Mouse (Mus musculus): ENCODE measurements at regions not wholly inside any gene's neighbourhood (a gene's known extent, or its start where the extent isn't known, plus 50 kb on each side); places are given as distances from the start of the nearest gene placed in this dataset.

GRCm38 (mm10) chr1:137865030-137865429 lies 310.5 kb downstream of the Ptprc start:
- Histone ChIP-seq H3K27me3 (ENCODE audit: control insufficient read depth, insufficient read depth, low read depth, low read length) (no peaks in the 10 kb centered on the region), H3K4me2 (ENCODE audit: low read length) (no peak overlapping the region), H3K4me1 (ENCODE audit: control insufficient read depth, insufficient read depth, low read length) (no peaks in the 10 kb centered on the region), H3K9me3 (replicated peaks; ENCODE audit: control insufficient read depth, low read length, poor library complexity, severe bottlenecking) (no peaks in the 10 kb centered on the region), H3K36me3 (ENCODE audit: control insufficient read depth, insufficient read depth, low read length) (no peaks in the 10 kb centered on the region), H3K27ac (ENCODE audit: low read length) (no peak overlapping the region), H3K9ac (ENCODE audit: low read depth, low read length) (no peak overlapping the region), H3K4me3 (ENCODE audit: low read depth, low read length) (no peak overlapping the region)
- 68% methylated on average over 1 of the region's 1 CpGs for WGBS
- ATAC-seq = no peak

DNA sequence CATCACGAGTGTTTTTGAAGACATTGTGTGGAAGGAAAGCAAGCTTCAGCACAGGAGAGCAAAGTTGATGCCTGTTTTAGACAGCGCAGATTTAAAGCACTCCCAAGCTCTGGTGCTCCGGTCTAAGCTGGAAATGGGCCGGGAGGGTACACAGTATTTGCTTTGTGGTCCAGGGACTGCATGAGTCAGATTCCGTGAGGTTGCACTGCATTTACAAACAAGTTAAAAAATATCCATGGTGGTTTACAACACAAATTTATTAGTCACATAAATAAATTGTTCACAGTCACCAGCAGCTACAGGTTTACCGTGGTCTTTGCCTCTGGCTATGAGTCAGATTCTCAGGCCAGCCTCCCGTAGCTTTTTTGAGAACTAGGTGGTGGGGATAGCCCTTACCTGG lies 312.0 kb downstream of the Ptprc start:
- WGBS = 94% methylated on average over 7 of the region's 7 CpGs
- Histone ChIP-seq H3K4me3 (ENCODE audit: low read depth, low read length) (no peak overlapping the region), H3K36me3 (ENCODE audit: control insufficient read depth, insufficient read depth, low read length) (no peaks in the 10 kb centered on the region), H3K27ac (ENCODE audit: low read length) (no peak overlapping the region), H3K9ac (ENCODE audit: low read depth, low read length) (no peak overlapping the region), H3K9me3 (replicated peaks; ENCODE audit: control insufficient read depth, low read length, poor library complexity, severe bottlenecking) (no peaks in the 10 kb centered on the region), H3K27me3 (ENCODE audit: control insufficient read depth, insufficient read depth, low read depth, low read length) (no peaks in the 10 kb centered on the region), H3K4me1 (ENCODE audit: control insufficient read depth, insufficient read depth, low read length) (no peaks in the 10 kb centered on the region), H3K4me2 (ENCODE audit: low read length) (no peak overlapping the region)
- ATAC-seq = no peak

DNA sequence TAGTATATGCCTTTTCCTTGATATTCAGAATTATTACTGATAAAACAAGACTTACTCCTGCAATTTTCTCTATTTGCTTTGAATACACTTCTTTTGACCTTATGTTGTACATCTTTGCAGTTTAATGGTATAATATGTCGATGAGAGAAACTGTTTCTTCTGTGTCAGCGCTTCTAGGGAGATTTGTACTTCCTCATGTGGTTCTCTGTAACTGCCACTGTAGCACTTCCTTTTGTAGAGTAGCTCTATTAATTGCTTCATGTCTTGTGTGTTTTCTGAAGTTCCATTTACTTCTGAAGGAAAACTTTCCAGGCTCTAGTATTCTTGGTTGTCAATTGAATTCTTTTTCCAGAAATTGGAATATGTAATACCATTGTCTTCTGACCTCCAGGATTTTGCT lies 323.2 kb downstream of the Ptprc start:
- H3K9ac ChIP-seq (ENCODE audit: low read depth, low read length) = no peak overlapping the region
- no peaks in the 10 kb centered on the region for H3K36me3 ChIP-seq (ENCODE audit: control insufficient read depth, insufficient read depth, low read length)
- 88% methylated on average over 2 of the region's 2 CpGs for WGBS
- H3K4me2 ChIP-seq (ENCODE audit: low read length) = no peak overlapping the region
- no peaks in the 10 kb centered on the region for H3K27me3 ChIP-seq (ENCODE audit: control insufficient read depth, insufficient read depth, low read depth, low read length)
- H3K27ac ChIP-seq (ENCODE audit: low read length) = no peak overlapping the region
- no peak overlapping the region for H3K4me3 ChIP-seq (ENCODE audit: low read depth, low read length)
- no peaks in the 10 kb centered on the region for H3K9me3 ChIP-seq (replicated peaks; ENCODE audit: control insufficient read depth, low read length, poor library complexity, severe bottlenecking)
- no peak for ATAC-seq
- H3K4me1 ChIP-seq (ENCODE audit: control insufficient read depth, insufficient read depth, low read length) = no peaks in the 10 kb centered on the region

- Histone ChIP-seq H3K4me2 (ENCODE audit: low read length) (no peak overlapping the region), H3K9ac (ENCODE audit: low read depth, low read length) (no peak overlapping the region), H3K36me3 (ENCODE audit: control insufficient read depth, insufficient read depth, low read length) (no peaks in the 10 kb centered on the region), H3K27ac (ENCODE audit: low read length) (no peak overlapping the region), H3K9me3 (replicated peaks; ENCODE audit: control insufficient read depth, low read length, poor library complexity, severe bottlenecking) (no peaks in the 10 kb centered on the region), H3K27me3 (ENCODE audit: control insufficient read depth, insufficient read depth, low read depth, low read length) (no peaks in the 10 kb centered on the region), H3K4me1 (ENCODE audit: control insufficient read depth, insufficient read depth, low read length) (no peaks in the 10 kb centered on the region), H3K4me3 (ENCODE audit: low read depth, low read length) (no peak overlapping the region)
- 77% methylated on average over 10 of the region's 10 CpGs for WGBS
- no peak for ATAC-seq
Observed at GRCm38 (mm10) chr1:137847311-137847923, 328.1 kb downstream of the Ptprc start.

DNA sequence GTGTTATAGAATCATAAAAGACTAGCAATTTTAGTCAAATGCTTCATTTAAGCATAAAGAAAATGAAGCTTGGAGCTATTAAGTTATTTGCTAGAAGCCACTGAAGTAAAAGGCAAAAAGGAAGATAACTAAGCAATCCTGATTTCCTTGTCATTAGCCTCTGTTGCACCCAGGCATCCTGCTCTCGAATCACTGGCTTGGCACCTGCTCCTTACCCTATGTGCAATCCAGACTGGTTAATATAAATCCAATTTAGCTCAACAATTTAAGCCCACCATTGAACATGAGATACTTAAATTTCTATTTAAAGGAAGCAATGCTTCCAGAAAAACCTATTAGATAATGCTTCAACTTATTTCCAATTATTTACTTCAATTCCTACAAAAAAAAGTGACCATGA lies 328.7 kb downstream of the Ptprc start:
- ATAC-seq = no peak
- no peaks in the 10 kb centered on the region for H3K4me1 ChIP-seq (ENCODE audit: control insufficient read depth, insufficient read depth, low read length)
- H3K4me2 ChIP-seq (ENCODE audit: low read length) = no peak overlapping the region
- WGBS = 56% methylated on average over 1 of the region's 1 CpGs
- H3K27ac ChIP-seq (ENCODE audit: low read length) = no peak overlapping the region
- no peaks in the 10 kb centered on the region for H3K36me3 ChIP-seq (ENCODE audit: control insufficient read depth, insufficient read depth, low read length)
- H3K9ac ChIP-seq (ENCODE audit: low read depth, low read length) = no peak overlapping the region
- H3K4me3 ChIP-seq (ENCODE audit: low read depth, low read length) = no peak overlapping the region
- no peaks in the 10 kb centered on the region for H3K9me3 ChIP-seq (replicated peaks; ENCODE audit: control insufficient read depth, low read length, poor library complexity, severe bottlenecking)
- H3K27me3 ChIP-seq (ENCODE audit: control insufficient read depth, insufficient read depth, low read depth, low read length) = no peaks in the 10 kb centered on the region

DNA sequence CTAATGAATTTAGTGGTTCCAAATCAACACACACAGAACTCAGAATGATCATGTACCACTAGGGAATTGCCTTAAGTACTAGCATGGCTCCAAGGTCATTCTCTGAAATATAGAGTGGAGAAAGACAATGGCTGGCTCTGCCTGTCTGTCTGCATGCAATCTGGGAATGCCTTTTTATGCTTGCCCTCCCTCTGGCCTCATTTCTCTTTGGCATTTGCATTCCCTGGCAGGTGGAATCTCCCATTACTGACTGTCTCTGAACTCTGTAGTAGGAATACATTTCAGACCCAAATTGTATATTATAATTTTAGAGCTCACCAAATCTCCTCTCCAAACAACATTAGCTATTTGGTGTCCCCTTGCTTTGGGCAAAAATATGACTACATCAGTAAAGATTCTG lies 335.0 kb downstream of the Ptprc start:
- peaks cover 7% of the 10 kb centered on the region for H3K4me1 ChIP-seq (ENCODE audit: control insufficient read depth, insufficient read depth, low read length)
- H3K27ac ChIP-seq (ENCODE audit: low read length) = no peak overlapping the region
- H3K9ac ChIP-seq (ENCODE audit: low read depth, low read length) = no peak overlapping the region
- no peaks in the 10 kb centered on the region for H3K27me3 ChIP-seq (ENCODE audit: control insufficient read depth, insufficient read depth, low read depth, low read length)
- ATAC-seq = no peak
- H3K4me3 ChIP-seq (ENCODE audit: low read depth, low read length) = no peak overlapping the region
- H3K9me3 ChIP-seq (replicated peaks; ENCODE audit: control insufficient read depth, low read length, poor library complexity, severe bottlenecking) = no peaks in the 10 kb centered on the region
- no peak overlapping the region for H3K4me2 ChIP-seq (ENCODE audit: low read length)
- no peaks in the 10 kb centered on the region for H3K36me3 ChIP-seq (ENCODE audit: control insufficient read depth, insufficient read depth, low read length)

- H3K4me1 ChIP-seq (ENCODE audit: control insufficient read depth, insufficient read depth, low read length) = peaks cover 7% of the 10 kb centered on the region
- H3K9me3 ChIP-seq (replicated peaks; ENCODE audit: control insufficient read depth, low read length, poor library complexity, severe bottlenecking) = no peaks in the 10 kb centered on the region
- no peak overlapping the region for H3K4me2 ChIP-seq (ENCODE audit: low read length)
- H3K9ac ChIP-seq (ENCODE audit: low read depth, low read length) = no peak overlapping the region
- no peak for ATAC-seq
- no peaks in the 10 kb centered on the region for H3K27me3 ChIP-seq (ENCODE audit: control insufficient read depth, insufficient read depth, low read depth, low read length)
- no peak overlapping the region for H3K4me3 ChIP-seq (ENCODE audit: low read depth, low read length)
- 58% methylated on average over 5 of the region's 5 CpGs for WGBS
- H3K36me3 ChIP-seq (ENCODE audit: control insufficient read depth, insufficient read depth, low read length) = no peaks in the 10 kb centered on the region
- H3K27ac ChIP-seq (ENCODE audit: low read length) = no peak overlapping the region
Observed at GRCm38 (mm10) chr1:137839703-137840102, 335.8 kb downstream of the Ptprc start.

GRCm38 (mm10) chr1:137839263-137839662 lies 336.2 kb downstream of the Ptprc start:
- H3K9ac ChIP-seq (ENCODE audit: low read depth, low read length) = no peak overlapping the region
- H3K27ac ChIP-seq (ENCODE audit: low read length) = no peak overlapping the region
- no peak for ATAC-seq
- H3K36me3 ChIP-seq (ENCODE audit: control insufficient read depth, insufficient read depth, low read length) = no peaks in the 10 kb centered on the region
- peaks cover 7% of the 10 kb centered on the region for H3K4me1 ChIP-seq (ENCODE audit: control insufficient read depth, insufficient read depth, low read length)
- H3K9me3 ChIP-seq (replicated peaks; ENCODE audit: control insufficient read depth, low read length, poor library complexity, severe bottlenecking) = no peaks in the 10 kb centered on the region
- H3K27me3 ChIP-seq (ENCODE audit: control insufficient read depth, insufficient read depth, low read depth, low read length) = no peaks in the 10 kb centered on the region
- 80% methylated on average over 2 of the region's 2 CpGs for WGBS
- H3K4me2 ChIP-seq (ENCODE audit: low read length) = no peak overlapping the region
- no peak overlapping the region for H3K4me3 ChIP-seq (ENCODE audit: low read depth, low read length)

GRCm38 (mm10) chr1:137838357-137838756 lies 337.2 kb downstream of the Ptprc start:
- 29% methylated on average over 8 of the region's 8 CpGs for WGBS
- H3K4me2 ChIP-seq (ENCODE audit: low read length) = no peak overlapping the region
- no peaks in the 10 kb centered on the region for H3K9me3 ChIP-seq (replicated peaks; ENCODE audit: control insufficient read depth, low read length, poor library complexity, severe bottlenecking)
- no peak for ATAC-seq
- peaks cover 7% of the 10 kb centered on the region for H3K4me1 ChIP-seq (ENCODE audit: control insufficient read depth, insufficient read depth, low read length)
- H3K27ac ChIP-seq (ENCODE audit: low read length) = no peak overlapping the region
- no peak overlapping the region for H3K9ac ChIP-seq (ENCODE audit: low read depth, low read length)
- H3K4me3 ChIP-seq (ENCODE audit: low read depth, low read length) = no peak overlapping the region
- no peaks in the 10 kb centered on the region for H3K36me3 ChIP-seq (ENCODE audit: control insufficient read depth, insufficient read depth, low read length)
- no peaks in the 10 kb centered on the region for H3K27me3 ChIP-seq (ENCODE audit: control insufficient read depth, insufficient read depth, low read depth, low read length)
